Mouse (Mus musculus) intestine, embryonic 14.5 days (tissue): ENCODE data around the gene Gm37240. TPM values are rescaled to one million over a fixed set of nuclear protein-coding genes. Genes with fewer than 3 reads are reported as not detected.
A peak's percentile ranks its signal among the peaks of the same experiment; 100 is the strongest.
"Not testable (repeated sequence)": the region's sequence is repeated elsewhere in the genome, so short reads cannot be mapped to it uniquely, and the experiment has no call there.

Source experiments
- ATAC-seq: fragments of 200-750 bp; cut with Nextera tagmentation; replicated peaks from 2 replicates; pipeline ENCODE4 v1.8.0; 2017; ENCODE audit warnings: low read depth, moderate number of reproducible peaks, moderate TSS enrichment, moderate library complexity; ENCODE audit not compliant: low FRiP score, low TSS enrichment
- DNase-seq: peaks from one replicate; pipeline ENCODE4 v3.0.0-alpha.2; 2018; ENCODE audit warnings: low spot score
- H3K27ac ChIP-seq: fragments of 300-500 bp; sonication (generic); 2 replicates; pipeline ENCODE4 v1.5.1; 2014; ENCODE audit warnings: low read depth, mild to moderate bottlenecking, control low read depth
- H3K27me3 ChIP-seq: fragments of 300-500 bp; sonication (generic); replicated peaks from 2 replicates; pipeline ENCODE4 v1.6.1; 2014; ENCODE audit warnings: low read length, control low read depth; ENCODE audit not compliant: control insufficient read depth, insufficient read depth
- H3K36me3 ChIP-seq: fragments of 300-500 bp; sonication (generic); 2 replicates; pipeline ENCODE4 v1.6.1; 2014; ENCODE audit warnings: low read length, control low read depth; ENCODE audit not compliant: control insufficient read depth, insufficient read depth
- H3K4me1 ChIP-seq: fragments of 300-500 bp; sonication (generic); replicated peaks from 2 replicates; pipeline ENCODE4 v1.6.1; 2014; ENCODE audit warnings: low read length, control low read depth, mixed read lengths; ENCODE audit not compliant: control insufficient read depth, insufficient read depth
- H3K4me2 ChIP-seq: fragments of 300-500 bp; sonication (generic); 2 replicates; pipeline ENCODE4 v1.6.1; 2014; ENCODE audit warnings: low read length
- H3K4me3 ChIP-seq: fragments of 300-500 bp; sonication (generic); 2 replicates; pipeline ENCODE4 v1.5.1; 2014; ENCODE audit warnings: low read depth, low read length, control low read depth, mixed read lengths
- H3K9ac ChIP-seq: fragments of 300-500 bp; sonication (generic); 2 replicates; pipeline ENCODE4 v1.6.1; 2014; ENCODE audit warnings: mild to moderate bottlenecking, low read length
- H3K9me3 ChIP-seq: fragments of 300-500 bp; sonication (generic); 2 replicates; pipeline ENCODE4 v1.6.1; 2016; ENCODE audit warnings: low read length, control low read depth; ENCODE audit not compliant: control insufficient read depth
- WGBS: fragments of 180-500 bp; shearing (Covaris S2); extraction: QIAGEN DNeasy Blood & Tissue Kit; methylation state at CpG from one replicate; pipeline ENCODE4 v1.1.7; 2014; 5-methylcytosine and 5-hydroxymethylcytosine counted together
- polyA plus RNA-seq: library from polyadenylated mRNA; unstranded; fragments of >200 nt; fragmentation: Nextera tagmentation; extraction: Ambion mirVana; gene quantifications from 2 replicates; pipeline ENCODE4 v1.2.1, GENCODE M21; 2014

Gm37240 gene
- polyA plus RNA-seq, 1 experiment from 2014 or later = 5.3 TPM

GRCm38 (mm10) chr3:84569587-84569986 lies 1317.7 kb downstream of the Gm37240 start:
- H3K4me1 ChIP-seq = no peaks in the 10 kb centered on the region
- no peaks in the 10 kb centered on the region for H3K36me3 ChIP-seq
- H3K27me3 ChIP-seq = no peaks in the 10 kb centered on the region
- no peak for DNase-seq
- 78% methylated on average over 6 of the region's 6 CpGs for WGBS
- H3K27ac ChIP-seq = no peak overlapping the region
- no peak overlapping the region for H3K9ac ChIP-seq
- ATAC-seq = no peak
- H3K9me3 ChIP-seq = no peaks in the 10 kb centered on the region
- H3K4me3 ChIP-seq = no peak overlapping the region
- H3K4me2 ChIP-seq = no peak overlapping the region

GRCm38 (mm10) chr3:84568540-84568939 lies 1318.8 kb downstream of the Gm37240 start:
- Histone ChIP-seq H3K36me3 (no peaks in the 10 kb centered on the region), H3K4me3 (no peak overlapping the region), H3K27me3 (no peaks in the 10 kb centered on the region), H3K9me3 (no peaks in the 10 kb centered on the region), H3K4me1 (no peaks in the 10 kb centered on the region), H3K27ac (no peak overlapping the region), H3K9ac (no peak overlapping the region), H3K4me2 (no peak overlapping the region)
- 93% methylated on average over 6 of the region's 6 CpGs for WGBS
- DNase-seq (no peak), ATAC-seq (no peak)

GRCm38 (mm10) chr3:84563415-84563814 lies 1323.9 kb downstream of the Gm37240 start:
- no peak for DNase-seq

GRCm38 (mm10) chr3:84562911-84563310 lies 1324.4 kb downstream of the Gm37240 start:
- not testable (repeated sequence) for H3K4me1 ChIP-seq, H3K9me3 ChIP-seq, H3K4me2 ChIP-seq, H3K9ac ChIP-seq, DNase-seq, H3K36me3 ChIP-seq, H3K4me3 ChIP-seq, H3K27me3 ChIP-seq, ATAC-seq, H3K27ac ChIP-seq
- 95% methylated on average over 2 of the region's 2 CpGs for WGBS

More at GRCm38 (mm10) chr3:84563415-84563814, 1323.9 kb downstream of the Gm37240 start:
- no peak overlapping the region for H3K4me3 ChIP-seq
- no peaks in the 10 kb centered on the region for H3K9me3 ChIP-seq
- no peak overlapping the region for H3K4me2 ChIP-seq
- no peak overlapping the region for H3K9ac ChIP-seq
- H3K36me3 ChIP-seq = no peaks in the 10 kb centered on the region
- no peaks in the 10 kb centered on the region for H3K27me3 ChIP-seq
- ATAC-seq = no peak
- WGBS = 87% methylated on average over 4 of the region's 4 CpGs
- H3K4me1 ChIP-seq = 0 out of 2 replicates have a peak, but pooled peaks cover 6% of the 10 kb centered on the region
- H3K27ac ChIP-seq = no peak overlapping the region

- Histone ChIP-seq H3K27me3 (no peaks in the 10 kb centered on the region), H3K27ac (no peak overlapping the region), H3K9me3 (no peaks in the 10 kb centered on the region), H3K9ac (no peak overlapping the region), H3K4me2 (no peak overlapping the region), H3K4me1 (0 out of 2 replicates have a peak, but pooled peaks cover 6% of the 10 kb centered on the region), H3K4me3 (no peak overlapping the region), H3K36me3 (no peaks in the 10 kb centered on the region)
- no peak for ATAC-seq
- 84% methylated on average over 3 of the region's 3 CpGs for WGBS
- DNase-seq = no peak
These were observed 1329.0 kb downstream of the Gm37240 start for GRCm38 (mm10) chr3:84558301-84558700.

- H3K4me2 ChIP-seq = no peak overlapping the region
- H3K9me3 ChIP-seq = no peaks in the 10 kb centered on the region
- DNase-seq (no peak), ATAC-seq (no peak)
- H3K27me3 ChIP-seq = no peaks in the 10 kb centered on the region
- no peak overlapping the region for H3K4me3 ChIP-seq
- H3K9ac ChIP-seq = no peak overlapping the region
- 86% methylated on average over 3 of the region's 3 CpGs for WGBS
- H3K36me3 ChIP-seq = no peaks in the 10 kb centered on the region
- H3K4me1 ChIP-seq = 0 out of 2 replicates have a peak, but pooled peaks cover 6% of the 10 kb centered on the region
- no peak overlapping the region for H3K27ac ChIP-seq
These were observed 1331.5 kb downstream of the Gm37240 start for GRCm38 (mm10) chr3:84555780-84556179.

- no peak overlapping the region for H3K27ac ChIP-seq
- H3K36me3 ChIP-seq = no peaks in the 10 kb centered on the region
- 68% methylated on average over 8 of the region's 8 CpGs for WGBS
- ATAC-seq = no peak
- no peak overlapping the region for H3K4me2 ChIP-seq
- DNase-seq = no peak
- no peaks in the 10 kb centered on the region for H3K9me3 ChIP-seq
- no peaks in the 10 kb centered on the region for H3K4me1 ChIP-seq
- H3K4me3 ChIP-seq = no peak overlapping the region
- no peak overlapping the region for H3K9ac ChIP-seq
- H3K27me3 ChIP-seq = no peaks in the 10 kb centered on the region
These were observed 1340.1 kb downstream of the Gm37240 start for GRCm38 (mm10) chr3:84547177-84547576.

GRCm38 (mm10) chr3:84542450-84542849 lies 1344.9 kb downstream of the Gm37240 start:
- WGBS = 15% methylated on average over 3 of the region's 3 CpGs
- not testable (repeated sequence) for H3K27ac ChIP-seq, H3K4me1 ChIP-seq, ATAC-seq, H3K9ac ChIP-seq, H3K9me3 ChIP-seq, H3K4me3 ChIP-seq, H3K27me3 ChIP-seq, H3K36me3 ChIP-seq, H3K4me2 ChIP-seq
- peak; percentile 75 for DNase-seq

- no peak for DNase-seq
- no peak for ATAC-seq
- no peaks in the 10 kb centered on the region; the same call in 1 of the 2 replicates for H3K4me1 ChIP-seq
These were observed 1345.4 kb downstream of the Gm37240 start for GRCm38 (mm10) chr3:84541881-84542280.

More at GRCm38 (mm10) chr3:84541881-84542280, 1345.4 kb downstream of the Gm37240 start:
- Histone ChIP-seq H3K36me3 (no peaks in the 10 kb centered on the region), H3K27ac (no peak overlapping the region), H3K4me2 (no peak overlapping the region), H3K4me3 (no peak overlapping the region), H3K9ac (no peak overlapping the region), H3K9me3 (no peaks in the 10 kb centered on the region), H3K27me3 (no peaks in the 10 kb centered on the region)
- WGBS = 86% methylated on average over 1 of the region's 1 CpGs
